Mouse (Mus musculus): ENCODE data around the gene 1700025G04Rik.

Gene 1700025G04Rik

GRCm38 (mm10) chr1:152032144-152032543 is 57.8 kb downstream of the 1700025G04Rik start:
- no peak for DNase-seq (ENCODE audit: low spot score in 2 of 2)

GRCm38 (mm10) chr1:152030546-152030945 is 59.4 kb downstream of the 1700025G04Rik start:
- no peak for DNase-seq (ENCODE audit: low spot score in 2 of 2)

GRCm38 (mm10) chr1:152028718-152029117 is 61.2 kb downstream of the 1700025G04Rik start:
- no peak for DNase-seq (ENCODE audit: low spot score in 2 of 2)

GRCm38 (mm10) chr1:152026762-152027161 is 63.2 kb downstream of the 1700025G04Rik start:
- DNase-seq (ENCODE audit: low spot score in 2 of 2), result no peak

GRCm38 (mm10) chr1:152025308-152025707 is 64.6 kb downstream of the 1700025G04Rik start:
- no peak for DNase-seq (ENCODE audit: low spot score in 2 of 2)

- no peak for DNase-seq (ENCODE audit: low spot score in 2 of 2)
Measured at GRCm38 (mm10) chr1:152024019-152024787, 65.7 kb downstream of the 1700025G04Rik start.

- DNase-seq (ENCODE audit: low spot score in 2 of 2), result no peak
Measured at GRCm38 (mm10) chr1:152020812-152021211, 69.1 kb downstream of the 1700025G04Rik start.

- DNase-seq (ENCODE audit: low spot score in 2 of 2), result no peak
Measured at GRCm38 (mm10) chr1:152020070-152020469, 69.9 kb downstream of the 1700025G04Rik start.

- DNase-seq (ENCODE audit: low spot score in 2 of 2), result no peak
Measured at GRCm38 (mm10) chr1:152019196-152019595, 70.7 kb downstream of the 1700025G04Rik start.

- DNase-seq (ENCODE audit: low spot score in 2 of 2), result no peak
Measured at GRCm38 (mm10) chr1:152018322-152018721, 71.6 kb downstream of the 1700025G04Rik start.

- DNase-seq (ENCODE audit: low spot score in 2 of 2), result no peak
Measured at GRCm38 (mm10) chr1:152016663-152017062, 73.3 kb downstream of the 1700025G04Rik start.

GRCm38 (mm10) chr1:152015555-152016125 is 74.3 kb downstream of the 1700025G04Rik start:
- no peak for DNase-seq (ENCODE audit: low spot score in 2 of 2)

GRCm38 (mm10) chr1:152011741-152012140 is 78.2 kb downstream of the 1700025G04Rik start:
- no peak for DNase-seq (ENCODE audit: low spot score in 2 of 2)

GRCm38 (mm10) chr1:152010251-152010980 is 79.5 kb downstream of the 1700025G04Rik start:
- no peak for DNase-seq (ENCODE audit: low spot score in 2 of 2)

- no peak for DNase-seq (ENCODE audit: low spot score in 2 of 2)
Measured at GRCm38 (mm10) chr1:152008473-152008991, 81.4 kb downstream of the 1700025G04Rik start.

GRCm38 (mm10) chr1:152006529-152006928 is 83.4 kb downstream of the 1700025G04Rik start:
- no peak for DNase-seq (ENCODE audit: low spot score in 2 of 2)

GRCm38 (mm10) chr1:152004509-152004908 is 85.4 kb downstream of the 1700025G04Rik start:
- DNase-seq (ENCODE audit: low spot score in 2 of 2), result no peak

- DNase-seq (ENCODE audit: low spot score in 2 of 2), result no peak
Measured at GRCm38 (mm10) chr1:152000461-152000860, 89.5 kb downstream of the 1700025G04Rik start.

GRCm38 (mm10) chr1:151999424-151999842 is 90.5 kb downstream of the 1700025G04Rik start:
- no peak for DNase-seq (ENCODE audit: low spot score in 2 of 2)

- DNase-seq (ENCODE audit: low spot score in 2 of 2), result no peak
Measured at GRCm38 (mm10) chr1:151998721-151999206, 91.2 kb downstream of the 1700025G04Rik start.

GRCm38 (mm10) chr1:151997591-151997990 is 92.3 kb downstream of the 1700025G04Rik start:
- no peak for DNase-seq (ENCODE audit: low spot score in 2 of 2)

Data from frontal cortex, postnatal 14 days (tissue).